Mouse (Mus musculus) B cell, adult (primary cell): ENCODE data around the gene 9130008F23Rik. TPM values are rescaled to one million over a fixed set of nuclear protein-coding genes. Genes with fewer than 3 reads are reported as not detected.

Experiments
- total RNA-seq: library from RNA; stranded (reverse); gene quantifications from 4 replicates; pipeline ENCODE4 v1.2.4, GENCODE M21; 2023; ENCODE audit not compliant: inconsistent age

The 9130008F23Rik gene
- not detected in 4 replicates for total RNA-seq

GRCm38 (mm10) chr17:40879924-40880691, at the start of gene 9130008F23Rik:
Gene 9130008F23Rik (minus strand): TSS chr17:40880559.

GRCm38 (mm10) chr17:40914250-40914649, 33.9 kb upstream of the 9130008F23Rik start, which contains the start of gene Glyatl3:
Gene Glyatl3 (minus strand): TSS chr17:40914350.

Other genes with a start within 250 kb of the 9130008F23Rik start
- not detected in 4 replicates for gene Esp3, start 248.5 kb downstream of the 9130008F23Rik start, total RNA-seq
- gene Esp1, start 153.4 kb downstream of the 9130008F23Rik start, total RNA-seq: not detected in 4 replicates
- not detected in 4 replicates for gene Crisp2, start 73.6 kb downstream of the 9130008F23Rik start, total RNA-seq
- not detected in 4 replicates for gene Rhag, start 69.4 kb downstream of the 9130008F23Rik start, total RNA-seq
- not detected in 4 replicates for gene Glyatl3, start 33.8 kb upstream of the 9130008F23Rik start, total RNA-seq
- 8.8 to 14.9 TPM (median 10.6 TPM) in 4 replicates for gene Mut, start 54.1 kb upstream of the 9130008F23Rik start, total RNA-seq
- 44.2 to 50.0 TPM (median 46.4 TPM) in 4 replicates for gene Cenpq, start 54.5 kb upstream of the 9130008F23Rik start, total RNA-seq